Mouse (Mus musculus) T-helper 1 cell (primary cell): ENCODE measurements at regions not wholly inside any gene's neighbourhood (a gene's known extent, or its start where the extent isn't known, plus 50 kb on each side); places are given as distances from the start of the nearest gene placed in this dataset.

Experiments
- in situ Hi-C: fragments of 300-600 bp; cut with MboI, MseI; formaldehyde crosslinking; loops from one replicate; pipeline ENCODE4 v1.15.1; 2025; ENCODE audit warnings: high pct_unique_total_duplicates

DNA sequence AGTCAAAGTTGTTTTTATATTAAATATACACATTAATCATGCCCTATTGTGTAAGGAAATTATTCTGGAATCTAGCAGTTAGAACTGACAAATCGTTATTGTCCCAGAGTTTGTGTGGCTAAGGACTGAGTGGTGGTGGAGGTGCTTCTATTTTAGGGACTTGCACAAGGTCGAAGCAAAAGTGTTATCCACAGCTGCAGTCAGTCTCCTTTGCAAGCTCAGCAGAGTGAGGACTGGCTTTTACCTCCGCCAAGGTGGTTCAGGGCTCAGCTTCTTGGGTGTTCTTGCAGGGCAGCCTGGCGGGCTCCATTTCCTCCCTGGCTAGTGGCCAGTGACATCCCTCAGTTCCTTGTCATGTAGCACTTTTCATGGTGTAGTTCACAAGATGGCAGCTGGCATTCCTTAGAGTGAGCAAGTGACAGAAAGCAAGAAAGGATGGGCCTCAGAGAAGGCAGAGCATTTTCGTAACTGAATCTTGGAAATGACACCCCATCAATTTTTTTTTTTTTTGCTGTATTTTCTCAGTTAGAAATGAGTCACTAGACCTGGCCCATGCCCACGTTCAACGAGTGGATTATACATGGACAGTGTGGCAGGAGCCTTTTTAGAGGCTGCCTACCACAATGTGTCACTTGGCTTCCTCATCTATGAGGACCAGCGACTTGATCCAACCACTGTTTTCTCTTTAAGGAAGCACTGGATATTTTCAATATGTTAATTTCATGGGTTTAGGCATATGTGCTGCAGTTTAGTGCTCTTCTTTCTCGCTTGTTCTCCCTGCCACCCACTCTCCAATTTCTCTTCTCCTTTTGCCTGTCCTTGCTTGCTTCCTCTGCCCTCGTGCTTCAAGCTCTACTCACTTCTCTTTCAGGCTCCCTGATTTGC lies 129.1 kb upstream of the Zeb2 start:
- in situ Hi-C loops = no loop called here

DNA sequence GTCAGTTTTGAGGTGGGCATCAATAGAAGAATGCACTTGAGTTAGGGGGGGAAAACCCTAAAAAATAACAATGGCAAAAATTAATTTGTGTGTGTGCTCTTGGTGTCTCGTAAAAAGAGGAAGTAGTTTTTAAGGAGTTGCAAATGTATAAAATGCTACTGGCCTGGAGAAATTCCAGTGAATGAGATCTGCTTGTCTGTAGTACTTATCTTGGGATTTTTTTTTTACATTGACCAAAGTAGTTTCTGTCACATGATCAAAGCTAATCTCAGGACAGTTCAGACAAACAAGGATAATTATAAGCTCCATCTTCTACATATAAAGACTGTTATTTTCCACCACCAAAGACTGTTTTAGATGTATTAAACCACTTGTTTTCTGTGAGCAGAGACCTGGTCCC lies 128.3 kb upstream of the Zeb2 start:
- in situ Hi-C loops = no loop called here

- in situ Hi-C loops = no loop called here
Measured at GRCm38 (mm10) chr2:45244491-45244890, 127.3 kb upstream of the Zeb2 start.

DNA sequence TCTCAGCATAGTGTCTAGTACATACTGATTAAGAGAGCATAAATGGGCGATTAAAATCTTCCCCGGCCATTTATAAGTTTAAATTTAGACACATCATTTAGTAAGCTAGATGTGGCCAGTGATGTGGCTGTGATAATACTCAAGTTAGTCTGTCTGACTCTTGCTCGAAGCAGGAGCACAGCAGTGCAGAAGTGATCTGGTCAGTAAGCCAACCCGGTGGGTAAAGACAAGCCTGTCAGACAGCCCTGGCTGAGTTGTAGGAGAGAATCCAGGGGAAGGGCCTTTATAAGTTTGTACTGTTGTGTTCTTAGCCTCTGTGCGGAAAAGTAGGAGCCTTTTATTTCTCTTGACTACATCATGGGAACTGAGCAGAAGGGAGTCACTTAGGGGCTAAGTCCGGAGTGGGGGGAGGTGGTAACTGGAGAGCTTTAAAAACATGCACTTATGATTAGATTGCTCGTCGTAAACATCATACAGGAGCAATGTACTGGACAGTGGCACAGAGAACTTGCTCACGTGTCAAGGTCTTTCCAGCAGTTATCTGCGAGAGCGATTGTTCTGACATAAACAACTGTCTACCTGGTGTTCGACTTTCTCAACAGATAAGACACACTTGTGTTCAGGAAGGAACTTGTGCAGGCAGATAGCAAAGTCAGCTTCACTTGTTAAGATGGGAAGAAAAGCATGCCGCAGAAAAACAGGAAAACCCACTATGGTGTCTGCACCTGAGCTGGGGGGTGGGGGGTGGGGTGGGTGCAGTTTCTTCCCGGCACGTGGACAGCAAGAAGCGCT lies 122.5 kb upstream of the Zeb2 start:
- in situ Hi-C loops = no loop called here

GRCm38 (mm10) chr2:45239001-45239400 lies 121.8 kb upstream of the Zeb2 start:
- in situ Hi-C loops = no loop called here

DNA sequence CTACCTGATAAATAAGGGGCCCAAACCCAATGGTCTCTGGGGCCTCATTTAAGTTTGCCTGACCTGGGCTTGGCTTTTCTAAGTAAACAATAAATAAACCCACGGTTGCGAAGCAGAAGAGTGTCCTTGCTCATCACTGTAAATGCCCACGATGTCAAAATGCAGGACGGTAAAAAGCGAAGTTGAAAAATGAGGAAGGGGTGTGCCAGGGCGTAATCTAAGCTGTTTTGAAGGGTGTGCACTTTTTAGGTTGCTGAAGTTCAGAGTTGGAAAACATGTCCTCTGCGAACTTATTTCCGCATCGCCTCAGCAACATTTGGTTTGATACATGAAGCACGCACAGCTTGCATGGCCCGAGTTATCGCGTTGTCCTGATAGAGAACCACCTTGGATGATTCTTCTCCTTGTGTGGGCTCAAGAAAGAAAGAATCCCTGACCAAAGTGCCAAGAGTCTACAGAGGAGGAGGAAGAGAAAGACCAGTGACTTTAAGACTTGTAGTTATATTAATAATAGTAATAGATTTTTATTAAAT lies 119.0 kb upstream of the Zeb2 start:
- in situ Hi-C loops = no loop called here

DNA sequence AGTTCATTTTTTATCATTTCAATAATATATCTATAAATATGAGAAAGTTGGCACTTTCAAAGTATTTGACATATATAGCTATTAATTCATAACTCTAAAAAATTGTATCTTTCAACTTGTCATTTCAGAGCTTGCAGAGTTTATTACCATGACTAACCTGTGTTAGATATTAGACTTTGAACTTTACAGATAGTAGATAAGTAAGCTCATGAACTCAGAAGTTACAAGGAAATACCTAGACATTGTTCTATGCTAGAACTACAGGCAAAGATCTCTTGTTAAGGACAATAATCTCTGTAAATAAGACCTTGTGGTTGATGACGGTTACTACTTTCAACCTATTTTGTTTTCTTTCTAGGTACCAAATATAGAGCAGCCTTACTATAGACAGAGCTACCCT lies 117.0 kb upstream of the Zeb2 start:
- in situ Hi-C loops = no loop called here

- in situ Hi-C loops = no loop called here
Measured at GRCm38 (mm10) chr2:45230351-45231209, 113.4 kb upstream of the Zeb2 start.

- in situ Hi-C loops = no loop called here
Measured at GRCm38 (mm10) chr2:45229501-45229900, 112.3 kb upstream of the Zeb2 start.

DNA sequence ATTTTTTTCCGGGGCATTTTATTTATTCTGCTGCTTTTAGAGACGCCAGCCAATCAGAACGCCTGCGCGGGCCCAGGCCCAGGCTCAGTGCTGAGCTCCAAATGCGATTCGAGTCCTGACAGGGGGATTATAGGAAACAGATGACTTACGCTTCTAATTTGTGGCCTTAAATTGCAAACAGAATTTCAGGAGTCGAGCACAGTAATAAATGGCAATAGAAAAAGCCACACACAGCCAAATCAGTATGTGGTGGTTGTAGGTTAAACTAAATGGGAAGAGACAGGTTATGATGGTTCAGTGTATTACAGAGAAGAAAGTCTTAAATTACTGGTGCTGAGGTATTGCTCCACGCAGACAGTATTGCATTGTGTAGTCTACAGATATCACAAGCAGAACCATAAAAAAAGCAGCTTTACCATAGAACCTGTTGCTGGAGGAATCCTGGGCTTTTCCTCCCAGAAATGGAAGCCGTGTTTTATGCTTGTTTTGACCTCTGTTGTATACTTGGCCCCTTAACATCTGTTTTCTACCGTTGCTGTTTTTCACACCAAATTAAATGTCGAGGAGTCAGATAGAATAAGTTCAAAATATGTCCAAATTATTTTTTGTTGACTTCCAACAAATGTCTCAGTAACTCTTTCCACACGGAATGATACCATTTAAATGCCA lies 110.2 kb upstream of the Zeb2 start:
- in situ Hi-C loops = no loop called here

DNA sequence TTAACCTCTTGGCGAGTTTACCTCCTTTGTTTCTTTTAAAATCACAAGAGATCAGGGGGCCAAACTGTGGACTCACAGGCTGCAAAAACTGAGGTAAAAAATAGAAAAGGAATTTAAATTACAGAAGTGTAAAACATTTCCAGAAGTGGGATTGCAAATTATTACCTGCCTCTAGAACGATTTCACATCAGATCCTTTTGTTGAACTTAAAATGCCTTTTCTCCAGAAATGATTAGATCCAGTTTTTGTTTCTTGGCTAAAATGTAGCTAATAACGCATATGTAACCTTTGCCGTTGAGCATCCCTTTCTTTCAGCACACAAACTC lies 108.8 kb upstream of the Zeb2 start:
- in situ Hi-C loops = no loop called here

DNA sequence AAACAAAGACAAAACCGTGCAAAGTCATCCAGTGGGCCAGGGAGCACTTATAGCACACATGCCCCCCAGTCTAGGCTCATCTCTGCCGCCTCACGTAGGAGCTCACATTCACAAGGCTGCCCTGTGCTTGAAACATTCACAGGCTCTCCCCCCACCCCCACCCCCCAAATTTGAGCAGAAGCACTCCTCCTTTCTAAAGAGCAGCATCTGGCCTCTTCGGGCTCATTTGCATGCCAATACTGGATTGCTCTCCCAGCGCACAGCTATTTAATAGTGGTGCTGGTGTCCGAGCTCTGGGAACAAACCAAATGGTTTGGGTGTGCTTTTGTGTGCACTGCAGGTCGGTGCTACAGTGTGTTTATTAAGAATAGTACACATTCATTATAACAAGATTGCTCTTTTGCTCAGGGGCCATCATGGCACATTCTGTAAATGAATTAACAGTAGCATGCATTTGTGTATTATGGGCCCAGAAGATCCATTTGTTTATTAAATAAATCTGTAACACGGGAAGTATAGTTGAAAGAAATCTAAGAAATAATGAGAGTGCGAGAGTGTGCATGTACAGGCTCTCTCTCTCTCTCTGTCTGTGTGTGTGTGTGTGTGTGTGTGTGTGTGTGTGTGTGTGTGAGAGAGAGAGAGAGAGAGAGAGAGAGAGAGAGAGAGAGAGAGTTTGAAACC lies 108.3 kb upstream of the Zeb2 start:
- in situ Hi-C loops = no loop called here

- in situ Hi-C loops = no loop called here
Measured at GRCm38 (mm10) chr2:45222213-45222612, 105.0 kb upstream of the Zeb2 start.

- in situ Hi-C loops = no loop called here
Measured at GRCm38 (mm10) chr2:45219851-45220250, 102.7 kb upstream of the Zeb2 start.

DNA sequence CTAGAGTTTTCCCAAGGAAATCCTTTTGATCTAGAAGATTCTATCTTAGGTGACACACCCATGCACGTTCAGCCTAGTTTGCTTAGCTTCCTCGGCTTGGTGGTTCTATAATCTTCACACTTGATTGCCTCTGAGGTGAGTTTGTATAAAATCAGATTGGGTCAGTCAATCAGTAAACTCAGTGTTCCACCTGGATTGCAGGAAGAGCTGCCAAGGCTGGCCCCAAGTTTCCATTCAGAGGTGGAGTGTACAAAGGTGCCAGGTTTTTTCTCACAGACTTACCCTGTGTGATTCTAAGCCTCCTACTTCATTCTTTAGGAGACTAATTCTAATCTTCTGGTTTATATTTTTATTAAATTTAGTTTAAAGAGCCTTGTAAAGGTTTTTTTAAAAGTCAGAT lies 95.6 kb upstream of the Zeb2 start:
- in situ Hi-C loops = no loop called here

DNA sequence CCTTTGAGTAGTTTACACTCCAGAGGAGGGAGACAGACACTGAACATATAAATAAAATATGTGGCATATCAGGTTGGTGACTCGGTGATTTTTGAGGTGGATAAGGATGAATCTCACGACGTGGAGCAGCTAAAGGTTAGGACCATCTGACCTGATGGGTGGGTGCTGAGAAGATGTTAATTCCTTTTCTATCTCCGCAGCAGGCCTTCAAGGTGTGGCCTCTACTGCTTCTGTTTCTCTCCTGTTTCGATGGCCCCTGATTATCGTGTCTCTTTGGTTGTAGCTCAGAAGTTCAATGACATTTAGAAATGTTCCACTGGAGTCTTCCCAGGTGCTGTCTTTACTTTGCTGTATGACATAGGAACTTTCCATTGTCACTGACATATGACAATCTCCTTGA lies 91.3 kb upstream of the Zeb2 start:
- in situ Hi-C loops = no loop called here

DNA sequence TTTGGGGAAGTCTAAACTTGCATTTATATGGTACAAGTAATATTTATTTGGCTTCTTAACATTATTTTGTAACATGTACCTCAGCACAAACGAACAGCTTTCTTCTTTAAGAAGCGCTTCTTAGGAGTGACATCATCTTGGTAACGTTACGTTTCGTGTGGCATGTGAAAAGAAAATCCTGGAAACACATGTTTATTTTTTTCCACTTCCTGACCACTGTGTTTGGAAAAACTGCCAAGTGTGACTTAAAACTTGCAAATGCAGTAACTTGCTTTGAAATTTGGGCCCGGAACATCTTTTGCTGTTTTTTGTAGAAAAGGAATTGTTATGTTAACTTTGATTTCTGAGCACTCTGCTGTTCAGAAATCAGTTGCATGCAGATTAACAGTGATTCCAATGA lies 88.6 kb upstream of the Zeb2 start:
- in situ Hi-C loops = no loop called here

- in situ Hi-C loops = no loop called here
Measured at GRCm38 (mm10) chr2:45205211-45205610, 88.0 kb upstream of the Zeb2 start.

- in situ Hi-C loops = no loop called here
Measured at GRCm38 (mm10) chr2:45197955-45198631, 80.9 kb upstream of the Zeb2 start.

- in situ Hi-C loops = no loop called here
Measured at GRCm38 (mm10) chr2:45197342-45197741, 80.1 kb upstream of the Zeb2 start.
